Mouse (Mus musculus) heart, adult 2 months (tissue): ENCODE measurements around the gene Tceal8.

Experiments used
- EP300 ChIP-seq: fragments of 200-500 bp; IDR thresholded peaks from 2 replicates; pipeline ENCODE4 v1.6.1; 2011; ENCODE audit warnings: low read depth, low read length, control low read depth; ENCODE audit not compliant: insufficient read depth
- POLR2A ChIP-seq: fragments of 200-500 bp; IDR thresholded peaks from 2 replicates; pipeline ENCODE4 v1.6.1; 2011; ENCODE audit warnings: mild to moderate bottlenecking, low read depth, low read length, control low read depth; ENCODE audit not compliant: insufficient read depth

- TF ChIP-seq EP300 (no peak), POLR2A (no peak)
These were observed 11.0 kb upstream of the Tceal8 start for GRCm38 (mm10) chrX:136183107-136183506.
